Mouse (Mus musculus): ENCODE measurements around the gene Prss40. TPM values are rescaled to one million over a fixed set of nuclear protein-coding genes. Genes with fewer than 3 reads are reported as not detected.

Gene Prss40
- polyA plus RNA-seq, 1 experiment from 2014 or later = not detected

Other genes with a start within 250 kb of the Prss40 start
- 68.9 and 69.4 TPM in 2 replicates for gene Ccdc115, start 121.3 kb downstream of the Prss40 start, polyA plus RNA-seq (2015; fragmentation: Nextera tagmentation; extraction: Ambion mirVana)
- 59.8 and 61.5 TPM in 2 replicates for gene Imp4, start 121.1 kb downstream of the Prss40 start, polyA plus RNA-seq (2015; fragmentation: Nextera tagmentation; extraction: Ambion mirVana)
- gene Ptpn18, start 101.2 kb downstream of the Prss40 start, polyA plus RNA-seq (2015; fragmentation: Nextera tagmentation; extraction: Ambion mirVana) = 7.4 and 8.2 TPM in 2 replicates
- not detected in 2 replicates for gene Prss39, start 62.5 kb downstream of the Prss40 start, polyA plus RNA-seq (2015; fragmentation: Nextera tagmentation; extraction: Ambion mirVana)
- not detected in 2 replicates for gene Cfc1, start 25.3 kb downstream of the Prss40 start, polyA plus RNA-seq (2015; fragmentation: Nextera tagmentation; extraction: Ambion mirVana)
- gene Amer3, start 18.7 kb upstream of the Prss40 start, polyA plus RNA-seq (2015; fragmentation: Nextera tagmentation; extraction: Ambion mirVana) = 22.3 and 25.4 TPM in 2 replicates